Mouse (Mus musculus): ENCODE measurements around the gene Rps11.

DNA sequence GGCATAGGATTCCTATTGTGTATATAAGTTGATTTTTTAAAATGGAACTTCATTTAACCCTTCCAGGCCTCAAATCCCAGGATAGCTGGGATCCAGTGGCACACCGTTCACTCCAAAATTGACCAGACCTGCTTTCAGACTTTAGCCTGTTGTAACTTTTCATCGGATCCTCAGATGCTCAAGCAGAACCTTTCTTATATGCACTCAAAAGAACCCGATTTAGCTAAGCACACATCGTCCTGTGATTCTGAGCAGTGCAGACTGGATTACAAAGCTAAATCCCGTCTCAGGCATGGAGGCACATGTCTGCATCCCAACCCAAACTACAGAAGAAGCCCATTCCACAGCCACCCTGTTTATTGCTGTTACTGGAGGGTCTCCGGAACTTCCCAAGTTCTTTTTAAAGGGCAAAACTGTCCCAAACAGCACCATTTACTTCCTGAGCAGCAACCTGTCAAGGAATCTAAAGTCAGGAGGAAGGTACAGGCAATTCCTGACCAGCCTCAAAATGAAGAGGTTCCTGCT, 3.5 kb upstream of the Rps11 start:
- TF ChIP-seq CTCF (IDR thresholded peaks at IDR 0.05; ENCODE audit: insufficient read depth, low read length) (no peak), POLR2A (IDR thresholded peaks at IDR 0.05; ENCODE audit: borderline replicate concordance, extremely low read depth, low read depth, low read length) (no peak)
